Mouse (Mus musculus) adipocyte (in vitro differentiated cells): ENCODE measurements around the gene A730071L15Rik.
A peak's percentile ranks its signal among the peaks of the same experiment; 100 is the strongest.

Experiments
- DNase-seq: peaks from one replicate; pipeline ENCODE4 v3.0.0-alpha.2; 2016; ENCODE audit warnings: low spot score

The A730071L15Rik gene

GRCm38 (mm10) chr11:6199410-6200086, at the start of gene A730071L15Rik:
TSS of gene A730071L15Rik (plus strand) at chr11:6200029.
- DNase-seq: peak; percentile 40

- no peak for DNase-seq
These were observed 47.0 kb upstream of the A730071L15Rik start for GRCm38 (mm10) chr11:6152864-6153263.

- DNase-seq: no peak
These were observed 45.6 kb upstream of the A730071L15Rik start for GRCm38 (mm10) chr11:6154211-6154701.

GRCm38 (mm10) chr11:6156651-6157050, 43.2 kb upstream of the A730071L15Rik start:
- no peak for DNase-seq

GRCm38 (mm10) chr11:6157119-6157518, 42.7 kb upstream of the A730071L15Rik start:
- DNase-seq: no peak

GRCm38 (mm10) chr11:6158515-6158914, 41.3 kb upstream of the A730071L15Rik start:
- no peak for DNase-seq

- no peak for DNase-seq
These were observed 40.0 kb upstream of the A730071L15Rik start for GRCm38 (mm10) chr11:6159704-6160275.

GRCm38 (mm10) chr11:6160663-6161271, 39.1 kb upstream of the A730071L15Rik start:
- DNase-seq: no peak

- no peak for DNase-seq
These were observed 38.3 kb upstream of the A730071L15Rik start for GRCm38 (mm10) chr11:6161549-6161948.

GRCm38 (mm10) chr11:6163062-6163461, 36.8 kb upstream of the A730071L15Rik start:
- no peak for DNase-seq

- DNase-seq: no peak
These were observed 36.1 kb upstream of the A730071L15Rik start for GRCm38 (mm10) chr11:6163706-6164105.

GRCm38 (mm10) chr11:6164781-6165180, 35.0 kb upstream of the A730071L15Rik start:
- no peak for DNase-seq

GRCm38 (mm10) chr11:6165391-6166081, 34.3 kb upstream of the A730071L15Rik start:
- no peak for DNase-seq

- DNase-seq: no peak
These were observed 33.5 kb upstream of the A730071L15Rik start for GRCm38 (mm10) chr11:6166351-6166750.

- DNase-seq: no peak
These were observed 30.7 kb upstream of the A730071L15Rik start for GRCm38 (mm10) chr11:6169041-6169663.

- DNase-seq: peak; percentile 51
These were observed 25.1 kb upstream of the A730071L15Rik start for GRCm38 (mm10) chr11:6174719-6175118.

GRCm38 (mm10) chr11:6175506-6175905, 24.3 kb upstream of the A730071L15Rik start:
- DNase-seq: no peak

GRCm38 (mm10) chr11:6177781-6178420, 21.9 kb upstream of the A730071L15Rik start:
- DNase-seq: no peak

GRCm38 (mm10) chr11:6178673-6179166, 21.1 kb upstream of the A730071L15Rik start:
- DNase-seq: no peak

GRCm38 (mm10) chr11:6179194-6179593, 20.6 kb upstream of the A730071L15Rik start:
- DNase-seq: no peak

- DNase-seq: no peak
These were observed 18.9 kb upstream of the A730071L15Rik start for GRCm38 (mm10) chr11:6180811-6181399.
